Mouse (Mus musculus): ENCODE data around the gene Praf2. TPM values are rescaled to one million over a fixed set of nuclear protein-coding genes. Genes with fewer than 3 reads are reported as not detected.
"Not testable (repeated sequence)": the region's sequence is repeated elsewhere in the genome, so short reads cannot be mapped to it uniquely, and the experiment has no call there.

The Praf2 gene
- polyA plus RNA-seq, 1 experiment from 2014 or later, result 143 TPM

GRCm38 (mm10) chrX:7750432-7751116, 22.3 kb downstream of the Praf2 start, which contains the start of gene Ccdc120:
Ccdc120 (minus strand) TSS chrX:7750905.
- Histone ChIP-seq H3K36me3 (ENCODE audit: control insufficient read depth, insufficient read depth, low read length) (no peaks in the 10 kb centered on the region), H3K9me3 (ENCODE audit: control insufficient read depth, low read length) (no peaks in the 10 kb centered on the region), H3K9ac (ENCODE audit: low read depth, low read length) (peak within 1 kb of the TSS; percentile 84), H3K4me2 (ENCODE audit: low read length) (peak within 1 kb of the TSS; percentile 49), H3K4me1 (ENCODE audit: control insufficient read depth, insufficient read depth, low read depth, low read length) (peaks cover 4% of the 10 kb centered on the region; the same call in 1 of the 2 replicates), H3K27ac (ENCODE audit: low read depth, low read length) (peak within 1 kb of the TSS; percentile 76), H3K4me3 (ENCODE audit: low read length) (peak within 1 kb of the TSS; percentile 65), H3K27me3 (replicated peaks; ENCODE audit: control insufficient read depth, insufficient read depth, low read length) (no peaks in the 10 kb centered on the region)
- ATAC-seq, result peak; percentile 91
- WGBS, result 21% methylated on average over 34 of the region's 56 CpGs

GRCm38 (mm10) chrX:7753627-7754026, 25.4 kb downstream of the Praf2 start:
- ATAC-seq; H3K27ac ChIP-seq (ENCODE audit: low read depth, low read length); H3K9me3 ChIP-seq (ENCODE audit: control insufficient read depth, low read length); H3K9ac ChIP-seq (ENCODE audit: low read depth, low read length); H3K36me3 ChIP-seq (ENCODE audit: control insufficient read depth, insufficient read depth, low read length); H3K27me3 ChIP-seq (replicated peaks; ENCODE audit: control insufficient read depth, insufficient read depth, low read length); H3K4me2 ChIP-seq (ENCODE audit: low read length); H3K4me1 ChIP-seq (ENCODE audit: control insufficient read depth, insufficient read depth, low read depth, low read length); H3K4me3 ChIP-seq (ENCODE audit: low read length): not testable (repeated sequence)
- WGBS, result 16% methylated on average over 3 of the region's 3 CpGs

DNA sequence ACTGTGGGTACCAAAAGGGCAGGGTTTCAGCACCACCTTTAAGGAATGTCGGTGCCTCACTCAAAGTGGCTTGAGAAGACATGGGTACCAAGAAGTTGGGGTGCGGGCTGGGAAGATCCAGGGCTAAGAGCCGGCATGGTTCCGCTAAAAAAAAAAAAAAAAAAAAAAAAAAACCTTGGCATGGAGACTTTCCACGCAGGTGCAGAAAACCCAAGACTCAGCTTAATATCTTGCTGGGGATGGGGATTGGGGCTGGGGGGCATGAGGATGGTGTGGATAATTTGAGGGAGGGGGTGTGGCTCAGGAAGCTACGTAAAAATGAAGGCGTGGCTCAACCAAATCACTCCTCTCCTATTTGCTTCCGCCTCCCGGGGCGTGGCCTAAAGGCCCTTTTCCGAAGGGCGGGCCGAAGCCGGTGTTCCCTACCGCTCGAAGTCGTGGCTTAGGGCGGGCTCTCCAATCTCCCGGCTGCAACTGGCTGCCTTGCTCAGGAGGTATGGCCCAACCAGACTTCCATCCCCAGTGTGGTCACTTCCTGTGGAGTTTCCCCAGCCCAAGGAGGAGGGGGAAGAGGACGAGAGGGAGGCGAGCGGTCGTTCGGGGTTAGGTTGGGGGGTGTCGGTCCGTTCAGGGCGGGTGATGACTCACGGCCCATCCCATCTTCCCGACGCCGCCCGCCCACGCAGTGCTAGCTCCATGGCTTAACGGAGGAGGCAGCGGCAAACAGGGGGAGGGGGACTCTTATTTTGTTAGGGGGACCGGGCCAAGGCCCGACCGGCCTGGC, 34.1 kb downstream of the Praf2 start, which contains the start of gene Tfe3:
TSS of gene Tfe3 (plus strand) at position 424 of the 784 bp plus-strand sequence.
- Histone ChIP-seq H3K9ac (ENCODE audit: low read depth, low read length) (peak within 1 kb of the TSS; percentile 72), H3K4me1 (ENCODE audit: control insufficient read depth, insufficient read depth, low read depth, low read length) (peaks cover 12% of the 10 kb centered on the region), H3K4me3 (ENCODE audit: low read length) (peak within 1 kb of the TSS; percentile 65), H3K4me2 (ENCODE audit: low read length) (peak within 1 kb of the TSS; percentile 67), H3K9me3 (ENCODE audit: control insufficient read depth, low read length) (no peaks in the 10 kb centered on the region), H3K27me3 (replicated peaks; ENCODE audit: control insufficient read depth, insufficient read depth, low read length) (no peaks in the 10 kb centered on the region), H3K27ac (ENCODE audit: low read depth, low read length) (no peak within 1 kb of the TSS), H3K36me3 (ENCODE audit: control insufficient read depth, insufficient read depth, low read length) (0 out of 2 replicates have a peak, but pooled peaks cover under 1% of the 10 kb centered on the region)
- WGBS, result 26% methylated on average over 38 of the region's 38 CpGs
- peak; percentile 97 for ATAC-seq

GRCm38 (mm10) chrX:7762921-7763197, 34.6 kb downstream of the Praf2 start:
- peak overlapping the region; percentile 67 for H3K4me2 ChIP-seq (ENCODE audit: low read length)
- peaks cover 12% of the 10 kb centered on the region for H3K4me1 ChIP-seq (ENCODE audit: control insufficient read depth, insufficient read depth, low read depth, low read length)
- no peaks in the 10 kb centered on the region for H3K9me3 ChIP-seq (ENCODE audit: control insufficient read depth, low read length)
- H3K4me3 ChIP-seq (ENCODE audit: low read length), result peak overlapping the region; percentile 65
- no peak overlapping the region for H3K27ac ChIP-seq (ENCODE audit: low read depth, low read length)
- no peak; the same call in 1 of the 2 replicates for ATAC-seq
- H3K27me3 ChIP-seq (replicated peaks; ENCODE audit: control insufficient read depth, insufficient read depth, low read length), result no peaks in the 10 kb centered on the region
- WGBS, result 26% methylated on average over 14 of the region's 21 CpGs
- H3K36me3 ChIP-seq (ENCODE audit: control insufficient read depth, insufficient read depth, low read length), result 0 out of 2 replicates have a peak, but pooled peaks cover 2% of the 10 kb centered on the region
- peak overlapping the region; percentile 72 for H3K9ac ChIP-seq (ENCODE audit: low read depth, low read length)

- H3K4me1 ChIP-seq (ENCODE audit: control insufficient read depth, insufficient read depth, low read depth, low read length), result peaks cover 12% of the 10 kb centered on the region
- H3K4me2 ChIP-seq (ENCODE audit: low read length), result peak overlapping the region; percentile 67
- ATAC-seq, result no peak; the same call in 1 of the 2 replicates
- peak overlapping the region; percentile 72 for H3K9ac ChIP-seq (ENCODE audit: low read depth, low read length)
- H3K36me3 ChIP-seq (ENCODE audit: control insufficient read depth, insufficient read depth, low read length), result peaks cover 2% of the 10 kb centered on the region; the same call in 1 of the 2 replicates
- WGBS, result 18% methylated on average over 21 of the region's 22 CpGs
- no peaks in the 10 kb centered on the region for H3K9me3 ChIP-seq (ENCODE audit: control insufficient read depth, low read length)
- no peaks in the 10 kb centered on the region for H3K27me3 ChIP-seq (replicated peaks; ENCODE audit: control insufficient read depth, insufficient read depth, low read length)
- H3K27ac ChIP-seq (ENCODE audit: low read depth, low read length), result no peak overlapping the region; the same call in 1 of the 2 replicates
- H3K4me3 ChIP-seq (ENCODE audit: low read length), result peak overlapping the region; percentile 65
These were observed 35.6 kb downstream of the Praf2 start for GRCm38 (mm10) chrX:7763631-7764393.

DNA sequence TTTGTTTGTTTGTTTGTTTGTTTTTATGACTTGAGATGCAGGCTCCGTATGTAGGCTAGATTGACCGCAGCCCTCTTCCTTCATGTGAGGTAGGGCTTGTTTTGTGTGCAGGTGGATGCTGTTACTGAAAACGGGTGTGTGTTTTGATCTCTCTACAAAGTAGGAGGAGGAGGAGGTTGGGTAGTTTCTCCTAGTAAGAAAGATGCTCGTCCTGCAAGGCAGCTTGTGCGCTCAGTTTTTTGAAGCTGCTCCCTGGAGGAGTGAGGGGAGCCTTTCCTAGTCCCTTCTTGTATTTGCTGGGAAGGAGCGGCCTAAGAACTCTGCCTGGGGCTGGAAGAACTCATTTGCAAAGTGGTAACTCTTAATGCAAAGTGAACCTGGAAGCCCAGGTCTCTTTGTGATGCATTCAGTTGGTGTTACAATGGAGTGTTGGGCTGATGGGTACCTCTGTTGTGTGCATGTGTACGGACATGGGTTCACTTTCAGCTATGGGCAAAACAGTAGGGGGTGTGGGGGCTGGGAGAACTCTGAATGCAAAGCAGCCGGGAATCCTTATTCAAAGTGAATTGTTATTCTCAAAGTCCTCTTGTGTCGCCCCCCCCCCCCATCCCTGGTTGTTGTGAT, 36.5 kb downstream of the Praf2 start:
- peak overlapping the region; percentile 65 for H3K4me3 ChIP-seq (ENCODE audit: low read length)
- peaks cover 2% of the 10 kb centered on the region; the same call in 1 of the 2 replicates for H3K36me3 ChIP-seq (ENCODE audit: control insufficient read depth, insufficient read depth, low read length)
- H3K27me3 ChIP-seq (replicated peaks; ENCODE audit: control insufficient read depth, insufficient read depth, low read length), result no peaks in the 10 kb centered on the region
- 14% methylated on average over 9 of the region's 9 CpGs for WGBS
- no peak overlapping the region for H3K27ac ChIP-seq (ENCODE audit: low read depth, low read length)
- peak overlapping the region; percentile 67 for H3K4me2 ChIP-seq (ENCODE audit: low read length)
- peaks cover 12% of the 10 kb centered on the region for H3K4me1 ChIP-seq (ENCODE audit: control insufficient read depth, insufficient read depth, low read depth, low read length)
- no peak for ATAC-seq
- 0 out of 2 replicates have a peak overlapping the region, but pooled peaks have one; percentile 41 for H3K9ac ChIP-seq (ENCODE audit: low read depth, low read length)
- no peaks in the 10 kb centered on the region for H3K9me3 ChIP-seq (ENCODE audit: control insufficient read depth, low read length)

DNA sequence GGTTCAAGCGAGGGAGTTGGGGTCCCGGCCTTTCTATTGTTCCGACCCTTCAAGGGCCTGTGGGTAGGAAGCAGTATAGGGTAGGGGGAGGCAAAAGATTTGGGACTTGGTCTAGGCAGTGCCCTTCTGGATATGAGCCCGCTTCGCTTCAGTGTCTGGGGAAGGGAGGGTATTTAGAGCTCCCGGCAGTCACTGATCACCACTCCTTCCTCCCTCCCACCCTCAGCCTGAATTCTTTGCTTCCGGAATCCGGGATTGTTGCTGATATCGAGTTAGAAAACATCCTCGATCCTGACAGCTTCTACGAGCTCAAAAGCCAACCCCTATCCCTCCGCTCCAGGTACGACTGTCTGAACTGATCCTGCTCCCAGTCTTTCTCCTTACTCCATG, 37.0 kb downstream of the Praf2 start:
- Histone ChIP-seq H3K4me1 (ENCODE audit: control insufficient read depth, insufficient read depth, low read depth, low read length) (peaks cover 12% of the 10 kb centered on the region), H3K9ac (ENCODE audit: low read depth, low read length) (peak overlapping the region; percentile 41; the same call in 1 of the 2 replicates), H3K9me3 (ENCODE audit: control insufficient read depth, low read length) (no peaks in the 10 kb centered on the region), H3K27ac (ENCODE audit: low read depth, low read length) (no peak overlapping the region), H3K4me3 (ENCODE audit: low read length) (peak overlapping the region; percentile 65), H3K36me3 (ENCODE audit: control insufficient read depth, insufficient read depth, low read length) (peaks cover 2% of the 10 kb centered on the region; the same call in 1 of the 2 replicates), H3K4me2 (ENCODE audit: low read length) (peak overlapping the region; percentile 67), H3K27me3 (replicated peaks; ENCODE audit: control insufficient read depth, insufficient read depth, low read length) (no peaks in the 10 kb centered on the region)
- WGBS, result 16% methylated on average over 10 of the region's 13 CpGs
- ATAC-seq, result peak; percentile 1; the same call in 1 of the 2 replicates

DNA sequence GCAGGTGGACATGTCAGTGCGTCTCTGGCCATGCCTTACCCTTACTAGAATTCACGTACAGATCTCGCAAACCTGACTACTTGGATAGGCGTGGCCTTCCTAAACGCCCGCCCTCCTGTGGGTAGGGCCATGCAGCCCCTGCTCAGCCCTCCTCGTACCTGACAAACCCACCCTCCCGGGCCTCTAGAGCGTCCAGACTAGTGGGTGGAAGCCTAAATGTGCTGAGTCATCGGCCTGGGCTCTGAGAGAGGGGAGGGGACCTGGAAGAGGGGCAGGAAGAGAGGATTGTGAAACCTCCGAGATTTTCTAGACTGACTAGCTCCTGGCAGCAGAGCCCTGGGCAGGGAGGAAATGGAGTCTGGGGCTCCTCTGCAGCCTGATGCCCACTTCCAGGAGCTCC, 37.5 kb downstream of the Praf2 start:
- peak overlapping the region; percentile 65 for H3K4me3 ChIP-seq (ENCODE audit: low read length)
- 20% methylated on average over 11 of the region's 11 CpGs for WGBS
- H3K9ac ChIP-seq (ENCODE audit: low read depth, low read length), result peak overlapping the region; percentile 41; the same call in 1 of the 2 replicates
- no peaks in the 10 kb centered on the region for H3K27me3 ChIP-seq (replicated peaks; ENCODE audit: control insufficient read depth, insufficient read depth, low read length)
- peaks cover 12% of the 10 kb centered on the region for H3K4me1 ChIP-seq (ENCODE audit: control insufficient read depth, insufficient read depth, low read depth, low read length)
- H3K27ac ChIP-seq (ENCODE audit: low read depth, low read length), result no peak overlapping the region
- H3K36me3 ChIP-seq (ENCODE audit: control insufficient read depth, insufficient read depth, low read length), result peaks cover 4% of the 10 kb centered on the region; the same call in 1 of the 2 replicates
- ATAC-seq, result peak; percentile 32; the same call in 1 of the 2 replicates
- no peaks in the 10 kb centered on the region for H3K9me3 ChIP-seq (ENCODE audit: control insufficient read depth, low read length)
- H3K4me2 ChIP-seq (ENCODE audit: low read length), result peak overlapping the region; percentile 67

All from hindbrain, embryonic 16.5 days (tissue).